Mouse (Mus musculus): ENCODE results near the gene Ifi214.
"Not testable (repeated sequence)": the region's sequence is repeated elsewhere in the genome, so short reads cannot be mapped to it uniquely, and the experiment has no call there.

Ifi214 gene

DNA sequence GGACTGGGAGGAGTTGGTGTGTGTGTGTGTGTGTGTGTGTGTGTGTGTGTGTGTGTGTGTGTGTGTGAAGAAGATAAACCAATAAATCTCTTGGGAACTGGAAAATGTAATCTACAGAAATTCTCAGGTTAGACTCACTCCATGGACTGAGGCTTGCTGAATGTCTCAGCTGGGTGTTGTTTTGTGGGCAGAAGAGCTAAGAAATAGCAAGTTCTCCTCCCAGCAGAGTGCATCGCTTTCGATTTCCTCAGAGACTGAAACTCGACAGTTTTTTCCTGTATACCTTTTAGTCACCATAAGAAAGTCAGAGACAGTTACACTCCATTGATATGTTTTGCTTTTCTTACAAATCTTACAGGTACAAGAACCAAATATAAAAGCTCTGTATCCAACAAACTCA, at the start of gene Ifi214:
Gene Ifi214 (minus strand): TSS at position 167 of the 400 bp plus-strand sequence.
- DNase-seq = not testable (repeated sequence)

DNA sequence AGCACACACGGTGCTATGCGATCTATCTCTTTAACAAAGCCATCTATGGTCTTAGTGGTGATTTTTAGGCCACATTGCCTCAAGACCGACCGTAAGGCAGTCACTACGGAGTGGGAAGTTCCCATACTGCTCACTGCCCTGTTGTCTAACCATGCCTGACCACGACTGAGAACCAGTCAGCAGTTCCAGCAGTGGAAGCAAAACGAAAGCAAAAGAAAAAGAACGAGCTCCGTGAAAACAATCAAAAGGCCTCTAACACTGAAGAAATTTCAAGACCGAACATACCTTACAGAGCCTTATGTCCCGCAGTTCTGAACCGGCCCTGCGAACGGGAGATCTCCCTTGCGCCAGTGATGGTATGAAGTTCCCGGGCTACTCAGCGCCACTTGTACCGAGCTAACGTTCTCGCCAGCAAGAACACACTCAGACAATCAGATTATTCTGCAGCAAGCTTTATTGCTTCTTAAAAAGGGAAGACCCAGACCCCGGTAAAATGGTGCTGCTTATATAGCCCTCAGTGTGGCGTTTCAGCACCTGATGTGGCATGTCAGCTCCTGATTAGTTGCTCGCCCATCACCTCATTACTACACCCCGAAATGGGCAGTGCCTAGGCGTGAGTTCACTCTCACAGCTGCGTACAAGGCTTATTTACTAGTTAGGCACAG, 44.3 kb upstream of the Ifi214 start:
- DNase-seq = no peak

DNA sequence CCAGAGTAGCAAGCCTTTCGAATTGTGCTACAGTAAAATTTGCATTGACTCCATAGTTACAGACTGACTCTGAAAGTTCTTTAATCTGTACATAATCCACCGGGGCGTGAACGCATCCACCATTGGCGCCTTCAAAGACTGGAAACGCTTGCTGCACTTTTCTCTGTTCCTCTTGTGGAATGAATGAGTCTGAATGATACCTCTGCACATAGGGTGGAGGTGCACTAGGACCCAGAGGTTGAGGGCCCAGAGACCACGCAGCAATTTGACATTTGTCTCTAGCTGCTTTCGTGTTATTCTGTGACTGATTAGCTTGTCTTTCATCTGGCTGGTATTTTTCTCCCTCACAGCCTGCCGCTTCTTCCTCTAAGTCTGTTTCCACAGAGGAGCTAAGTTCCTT, 43.3 kb upstream of the Ifi214 start:
- no peak for DNase-seq

DNA sequence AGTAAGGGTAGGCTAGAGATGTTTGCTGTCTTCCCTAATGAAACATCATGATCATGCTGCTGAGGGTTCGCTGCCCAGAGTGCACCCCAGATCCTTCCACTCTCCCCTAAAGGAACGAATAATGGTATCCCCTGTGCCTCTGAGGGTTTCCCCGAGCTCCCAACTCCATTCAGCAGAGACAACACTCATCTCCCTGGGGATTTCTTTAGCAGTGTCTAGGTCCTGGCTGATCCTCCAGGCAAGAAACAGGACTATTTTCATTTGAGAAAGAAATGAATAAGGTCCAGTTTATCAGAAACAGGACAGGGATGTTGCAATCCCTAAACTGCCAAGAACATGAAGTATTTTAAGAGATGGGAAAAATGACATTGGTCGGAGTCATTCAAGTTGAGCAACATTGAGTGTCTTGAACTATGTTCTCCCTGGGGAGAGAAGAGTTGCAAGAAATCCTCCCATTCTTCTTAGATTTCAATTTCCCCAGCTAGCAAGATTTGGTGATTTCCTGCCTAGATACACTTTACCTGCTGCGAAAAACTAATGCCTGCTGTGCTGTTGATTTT, 14.8 kb upstream of the Ifi214 start:
- not testable (repeated sequence) for DNase-seq

DNA sequence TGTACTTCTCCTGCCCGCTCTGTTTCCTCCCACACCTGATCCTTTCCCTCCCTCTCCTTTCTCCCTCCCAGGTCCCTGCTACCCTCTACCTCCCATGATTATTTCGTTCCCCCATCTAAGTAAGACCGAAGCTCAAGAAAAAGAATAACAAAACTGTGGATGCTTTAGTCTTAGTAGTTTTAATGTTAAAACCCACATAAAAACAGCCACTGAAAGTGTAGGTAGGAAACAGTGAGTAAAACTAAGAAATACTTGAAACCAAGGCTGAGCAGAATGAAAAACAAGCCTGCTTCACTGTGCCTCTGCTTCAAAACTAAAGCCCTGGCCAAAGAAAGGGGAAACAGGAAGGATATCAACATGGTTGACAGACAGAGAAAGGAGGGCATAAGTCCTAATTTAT, 13.0 kb upstream of the Ifi214 start:
- DNase-seq = not testable (repeated sequence)

DNA sequence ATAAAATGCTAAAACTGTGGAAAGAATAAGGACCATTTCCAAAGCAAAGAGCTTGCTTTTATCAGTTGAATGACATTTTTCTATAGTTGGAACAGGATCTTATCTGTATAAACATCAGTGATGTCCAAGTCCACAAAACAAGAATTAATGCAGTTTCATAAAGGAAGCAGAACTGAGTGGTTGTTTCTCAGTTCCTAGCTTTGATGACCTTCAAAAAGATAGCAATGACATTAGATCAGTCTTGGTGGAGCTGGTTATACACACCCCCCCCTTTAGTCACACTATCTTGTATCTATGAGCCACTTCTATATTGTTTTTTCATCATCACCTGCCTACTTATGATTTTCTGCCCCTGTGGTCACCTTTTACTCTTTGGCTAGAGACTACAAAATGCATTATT, 14.3 kb downstream of the Ifi214 start:
- no peak for DNase-seq

DNA sequence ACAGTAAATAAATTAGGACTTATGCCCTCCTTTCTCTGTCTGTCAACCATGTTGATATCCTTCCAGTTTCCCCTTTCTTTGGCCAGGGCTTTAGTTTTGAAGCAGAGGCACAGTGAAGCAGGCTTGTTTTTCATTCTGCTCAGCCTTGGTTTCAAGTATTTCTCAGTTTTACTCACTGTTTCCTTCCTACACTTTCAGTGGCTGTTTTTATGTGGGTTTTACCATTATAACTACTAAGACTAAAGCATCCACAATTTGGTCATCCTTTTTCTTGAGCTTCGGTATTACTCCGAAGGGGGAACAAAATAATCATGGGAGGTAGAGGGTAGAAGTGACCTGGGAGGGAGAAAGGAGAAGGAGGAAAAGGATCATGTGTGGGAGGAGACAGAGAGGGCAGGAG, 25.2 kb downstream of the Ifi214 start:
- not testable (repeated sequence) for DNase-seq

DNA sequence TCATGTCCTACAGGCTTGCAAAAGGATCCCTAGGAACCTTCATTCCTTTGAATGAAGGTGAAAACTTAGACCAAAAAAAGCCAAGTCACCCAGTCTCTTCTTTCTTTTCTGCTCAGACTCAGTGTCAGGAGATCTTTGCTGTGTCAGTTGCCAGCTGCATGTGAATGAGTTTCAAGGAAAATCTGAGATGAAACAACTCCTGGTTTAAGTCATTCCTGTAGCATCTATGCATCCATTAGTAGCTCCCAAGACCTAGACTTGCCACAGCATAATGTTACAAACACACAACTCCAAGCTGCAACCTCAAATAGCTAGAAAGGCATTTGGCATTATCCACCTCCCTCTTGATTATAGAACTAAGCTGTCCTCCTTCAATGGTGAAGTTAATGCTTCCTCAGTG, 44.3 kb downstream of the Ifi214 start:
- DNase-seq = not testable (repeated sequence)

DNA sequence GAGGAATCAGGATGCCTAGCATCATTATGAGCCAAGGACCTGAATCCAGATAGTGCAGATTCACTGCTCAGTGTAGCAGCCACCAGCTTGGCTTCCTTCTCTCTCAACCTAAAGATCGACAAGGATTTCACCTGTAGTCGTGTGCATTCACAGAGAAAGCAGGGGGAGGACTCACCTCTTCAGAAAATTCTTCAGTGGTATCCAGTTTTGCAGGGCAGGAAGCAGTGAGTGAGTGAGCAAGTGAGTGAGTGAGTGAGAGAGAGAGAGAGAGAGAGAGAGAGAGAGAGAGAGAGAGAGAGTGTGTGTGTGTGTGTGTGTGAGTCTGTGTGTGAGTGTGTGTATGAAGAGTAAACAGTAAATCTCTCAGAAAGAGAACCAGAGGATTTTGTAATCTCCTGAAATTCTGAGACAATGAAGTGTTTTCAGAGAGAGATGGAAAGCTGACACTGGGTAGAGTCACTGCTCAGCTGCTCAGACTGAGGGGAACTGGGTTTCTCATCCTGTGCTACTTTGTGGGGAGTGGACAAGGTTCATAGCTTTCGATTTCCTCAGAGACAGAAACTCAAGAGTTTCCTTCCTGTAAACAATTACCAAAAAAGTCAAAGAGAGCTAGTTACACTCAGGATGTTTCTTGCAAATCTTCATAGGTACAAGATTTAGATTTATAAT, 44.8 kb downstream of the Ifi214 start, which contains the start of gene Ifi206:
Gene Ifi206 (minus strand): TSS at position 230 of the 669 bp plus-strand sequence.
- not testable (repeated sequence) for DNase-seq

DNA sequence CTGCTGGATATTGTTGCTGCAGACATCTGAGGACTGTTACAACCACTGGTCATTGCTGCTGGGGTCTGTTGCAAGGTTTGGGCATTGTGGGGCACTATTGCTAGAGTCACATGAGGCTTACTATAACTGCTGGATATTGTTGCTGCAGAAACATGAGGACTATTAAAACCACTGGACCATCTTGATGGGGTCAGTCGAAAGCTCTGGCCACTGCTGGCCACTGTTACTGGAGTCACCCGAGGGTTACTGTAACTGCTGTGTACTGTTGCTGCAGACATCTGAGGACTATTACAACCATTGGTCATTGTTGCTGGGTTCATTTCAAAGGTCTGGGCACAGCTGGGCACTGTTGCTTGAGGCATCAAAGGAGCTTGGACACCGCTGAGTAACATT, 54.6 kb downstream of the Ifi214 start:
- not testable (repeated sequence) for DNase-seq

DNA sequence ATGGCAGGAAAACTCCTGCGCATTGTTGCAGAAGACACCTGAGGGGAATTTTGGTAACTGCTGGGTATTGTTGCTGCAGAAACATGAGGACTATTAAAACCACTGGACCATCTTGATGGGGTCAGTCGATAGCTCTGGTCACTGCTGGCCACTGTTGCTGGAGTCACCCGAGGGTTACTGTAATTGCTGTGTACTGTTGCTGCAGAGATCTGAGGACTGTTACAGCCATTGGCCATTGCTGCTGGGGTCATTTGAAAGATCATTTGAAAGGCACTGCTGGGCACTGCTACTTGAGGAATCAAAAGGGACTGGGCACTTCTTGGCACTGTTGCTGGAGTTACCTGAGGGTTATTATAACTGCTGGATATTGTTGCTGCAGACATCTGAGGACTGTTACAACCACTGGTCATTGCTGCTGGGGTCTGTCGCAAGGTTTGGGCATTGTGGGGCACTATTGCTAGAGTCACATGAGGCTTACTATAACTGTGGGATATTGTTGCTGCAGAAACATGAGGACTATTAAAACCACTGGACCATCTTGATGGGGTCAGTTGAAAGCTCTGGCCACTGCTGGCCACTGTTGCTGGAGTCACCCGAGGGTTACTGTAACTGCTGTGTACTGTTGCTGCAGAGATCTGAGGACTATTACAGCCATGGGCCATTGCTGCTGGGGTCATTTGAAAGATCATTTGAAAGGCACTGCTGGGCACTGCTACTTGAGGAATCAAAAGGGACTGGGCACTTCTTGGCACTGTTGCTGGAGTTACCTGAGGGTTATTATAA, 55.2 kb downstream of the Ifi214 start:
- not testable (repeated sequence) for DNase-seq
